Mouse (Mus musculus) liver (tissue): ENCODE results near the gene Errfi1.

Experiments used
- DNase-seq: peaks from one replicate; pipeline ENCODE4 v3.0.0-alpha.2; 2020; ENCODE audit warnings: mixed read lengths

Gene Errfi1

GRCm38 (mm10) chr4:150917336-150918027 is 63.8 kb downstream of the Errfi1 start:
- no peak for DNase-seq
